Mouse (Mus musculus) bone marrow macrophage, adult 2 months (primary cell): ENCODE measurements around the gene Eif4e2.

Experiments
- CTCF ChIP-seq: IDR thresholded peaks from 2 replicates; pipeline ENCODE4 v1.5.1; 2012; ENCODE audit warnings: low read depth, mild to moderate bottlenecking, low read length, moderate library complexity
- POLR2A ChIP-seq: IDR thresholded peaks from 2 replicates; pipeline ENCODE4 v1.6.1; 2012; ENCODE audit warnings: mild to moderate bottlenecking, low read depth, low read length, borderline replicate concordance

DNA sequence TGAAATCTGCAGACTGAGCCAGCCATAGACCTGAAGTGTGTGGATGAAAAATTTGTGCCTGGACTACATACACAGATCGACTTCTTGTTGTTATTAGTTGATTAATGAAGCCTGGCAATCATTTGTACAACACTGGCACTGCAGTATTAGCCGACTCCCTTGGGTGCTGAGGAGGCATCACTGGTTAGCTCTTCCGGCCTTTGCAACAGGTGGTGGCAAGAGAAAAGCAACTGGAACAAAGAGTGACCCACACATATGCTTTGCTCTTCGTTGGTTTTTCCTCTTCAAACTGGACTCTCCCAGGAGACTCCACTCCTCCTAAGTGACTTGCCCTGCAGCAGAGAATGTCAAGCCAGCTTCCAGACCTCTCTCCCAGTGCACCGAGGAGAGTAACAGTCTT is 9.9 kb upstream of the Eif4e2 start:
- TF ChIP-seq POLR2A, result no peak
- no peak for TF ChIP-seq CTCF
